Mouse (Mus musculus) stomach, adult 2 months (tissue): ENCODE data around the gene Ankrd39. TPM values are rescaled to one million over a fixed set of nuclear protein-coding genes. Genes with fewer than 3 reads are reported as not detected.

Source experiments
- polyA plus RNA-seq: library from polyadenylated mRNA; depleted of rRNA; stranded (reverse); fragments of >200 nt; gene quantifications from 2 replicates; pipeline ENCODE4 v1.2.3, GENCODE M21; 2012; rRNA removed

Ankrd39 gene
- 9.3 and 13.7 TPM in 2 replicates for polyA plus RNA-seq

DNA sequence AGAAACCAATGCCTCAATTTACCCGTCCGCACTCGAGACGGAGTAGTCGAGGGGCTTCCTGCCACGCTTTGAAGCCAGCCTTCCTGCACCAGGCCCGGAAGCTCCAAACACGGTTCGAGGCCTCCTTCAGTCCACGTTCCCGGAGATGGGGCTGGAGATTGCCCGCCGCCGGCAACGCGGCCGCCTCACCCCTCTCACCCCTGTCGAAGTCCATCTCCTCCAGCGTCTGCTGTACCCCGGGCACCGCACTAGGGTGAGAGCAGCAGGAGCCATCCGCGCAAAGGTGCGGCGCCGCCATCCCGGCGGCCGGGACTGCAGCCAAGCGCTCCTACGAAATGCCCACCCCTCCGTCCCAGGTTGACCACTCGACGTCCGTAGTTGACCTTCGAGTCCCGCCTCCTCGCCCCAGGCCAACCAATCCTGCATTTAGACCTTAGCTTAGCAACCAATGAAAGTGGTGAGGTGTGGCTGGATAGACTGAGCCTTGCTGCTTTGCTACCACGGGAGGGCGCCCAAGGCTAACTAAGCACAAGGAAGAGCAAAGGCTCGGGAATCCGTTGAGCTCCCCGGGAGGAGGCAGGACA is at the start of gene Ankrd39:
TSS of gene Ankrd39 (minus strand) at position 558 of the 584 bp plus-strand sequence.

DNA sequence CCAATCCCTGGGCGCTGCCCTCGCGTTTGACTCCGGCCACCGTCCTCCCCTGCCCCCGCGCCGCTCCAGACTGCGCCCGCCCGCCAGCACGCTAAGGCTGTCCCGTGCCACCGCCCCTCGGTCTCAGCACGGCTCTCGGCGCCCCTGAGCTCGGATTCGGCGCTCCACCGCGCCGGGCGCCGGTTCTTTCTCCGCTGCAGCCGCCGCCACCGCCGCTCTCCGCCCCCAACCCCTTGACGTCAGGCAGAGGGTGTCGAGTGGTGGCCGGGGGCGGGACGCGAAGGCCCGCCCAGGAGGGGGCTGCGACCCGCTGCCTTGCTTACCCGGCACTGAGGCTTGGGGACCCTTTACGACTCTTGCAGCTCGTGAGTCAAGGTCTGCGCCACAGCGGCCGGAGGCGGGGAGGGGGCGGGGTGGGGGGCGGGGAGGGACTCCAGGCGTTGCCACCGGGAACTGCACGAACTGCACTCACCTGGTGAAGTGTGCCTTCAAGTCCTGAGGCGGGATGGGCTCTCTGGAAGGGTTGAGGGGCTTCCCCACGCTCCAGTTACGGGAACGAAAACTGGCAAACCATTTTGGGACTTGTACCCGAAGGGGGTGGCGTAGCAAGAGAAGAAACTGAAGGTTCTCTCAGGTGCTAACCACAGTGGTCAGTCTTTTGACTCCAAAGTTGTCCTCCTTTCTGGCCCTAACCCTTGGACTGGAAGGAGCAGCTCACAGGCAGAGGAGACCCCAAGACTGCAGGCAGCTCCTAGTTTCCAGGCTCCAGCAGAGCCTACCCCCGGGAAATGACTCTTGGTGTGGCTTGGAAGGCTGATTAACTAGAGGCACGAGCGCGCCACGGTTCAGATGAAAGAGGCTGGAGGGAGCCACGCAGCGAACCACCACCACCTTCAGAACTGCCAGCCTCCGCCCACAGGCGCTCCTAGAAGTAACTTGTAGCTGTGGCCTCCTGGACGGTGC is 11.1 kb upstream of the Ankrd39 start, which contains the start of gene Sema4c:
TSS of gene Sema4c (minus strand) at position 319 of the 963 bp plus-strand sequence.

DNA sequence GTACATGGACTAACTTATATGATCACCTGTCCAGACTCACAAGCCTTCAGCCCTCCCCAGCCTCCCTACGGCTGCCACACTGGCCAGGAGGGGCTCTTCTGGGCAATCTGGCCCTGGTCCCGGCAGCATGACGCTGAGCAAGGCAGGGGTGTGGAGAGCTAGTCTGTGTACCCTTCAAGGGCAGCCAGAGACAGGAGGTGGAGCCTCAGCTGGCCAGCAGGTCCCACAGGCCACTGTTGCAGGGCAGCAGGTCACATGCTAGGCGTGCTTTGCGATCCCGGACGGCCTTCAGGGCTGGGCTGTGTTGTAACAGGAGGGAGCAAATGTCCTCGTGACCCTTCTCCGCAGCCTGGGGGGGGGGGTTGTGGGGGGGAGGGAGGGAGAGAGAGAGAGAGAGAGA is 8.1 kb downstream of the Ankrd39 start, which contains the start of gene Gm42417:
TSS of gene Gm42417 (minus strand) at position 244 of the 400 bp plus-strand sequence.

DNA sequence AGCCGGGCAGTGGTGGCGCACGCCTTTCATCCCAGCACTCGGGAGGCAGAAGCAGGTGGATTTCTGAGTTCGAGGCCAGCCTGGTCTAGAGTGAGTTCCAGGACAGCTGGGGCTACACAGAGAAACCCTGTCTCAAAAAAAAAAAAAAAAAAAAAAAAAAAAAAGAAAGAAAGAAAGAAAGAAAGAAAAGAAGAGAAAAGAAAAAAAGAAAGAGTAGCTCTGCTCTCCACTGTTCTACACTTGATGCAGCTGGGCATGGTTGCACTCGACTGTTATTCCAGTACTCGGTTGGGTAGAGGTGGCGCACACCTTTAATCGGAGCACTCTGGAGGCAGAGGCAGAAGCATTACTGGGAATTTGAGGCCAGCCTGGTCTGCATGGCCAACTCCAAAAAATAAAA is 10.5 kb downstream of the Ankrd39 start, which contains the start of gene Ankrd23:
TSS of gene Ankrd23 (minus strand) at position 101 of the 400 bp plus-strand sequence.

DNA sequence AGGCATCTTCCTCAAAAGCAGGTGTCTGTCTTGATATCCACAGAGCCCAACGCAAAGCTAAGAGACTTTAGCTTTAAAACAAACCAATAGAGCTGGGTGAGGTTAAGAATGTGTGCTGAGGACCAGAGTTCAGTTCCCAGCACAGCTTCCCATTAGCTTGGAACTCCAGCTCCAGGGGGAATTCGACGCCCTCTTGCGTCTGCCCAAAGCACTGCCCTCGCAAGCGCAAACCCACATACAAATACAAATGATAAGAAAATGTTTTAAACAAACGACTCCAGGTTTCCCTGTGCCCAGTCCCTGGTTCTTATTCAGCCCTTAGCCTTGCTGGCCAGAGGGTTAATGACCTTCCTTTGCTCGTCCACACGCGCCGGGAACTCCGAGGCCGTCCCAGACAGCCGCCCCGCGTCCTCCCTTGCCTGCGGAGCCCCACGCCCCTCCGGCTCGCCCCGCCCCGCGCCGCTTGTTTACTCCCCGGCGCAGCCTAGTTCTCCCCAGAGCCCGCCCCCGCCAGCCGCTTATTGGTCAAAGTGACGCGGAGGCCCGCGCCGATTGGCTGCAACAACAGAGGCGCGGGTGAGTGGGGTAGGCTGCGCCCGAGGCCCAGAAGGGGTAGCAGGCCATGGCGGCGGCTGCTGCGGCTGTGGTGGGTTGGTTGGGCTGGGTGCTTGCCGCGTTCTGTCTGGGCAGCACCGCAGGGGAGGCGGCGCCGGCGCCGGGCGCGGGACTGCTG is 35.8 kb downstream of the Ankrd39 start, which contains the start of gene Cnnm3:
TSS of gene Cnnm3 (plus strand) at position 579 of the 733 bp plus-strand sequence.

Other genes starting within 250 kb of the Ankrd39 start
- gene Arid5a, start 239.7 kb downstream of the Ankrd39 start, polyA plus RNA-seq: 3.7 and 4.1 TPM in 2 replicates
- 12.1 and 14.6 TPM in 2 replicates for gene Kansl3, start 178.3 kb downstream of the Ankrd39 start, polyA plus RNA-seq
- 0.03 TPM in 1 of 2 replicates, not detected in the other for gene Fer1l5, start 175.2 kb downstream of the Ankrd39 start, polyA plus RNA-seq
- 2.5 and 3.7 TPM in 2 replicates for gene Lman2l, start 102.2 kb downstream of the Ankrd39 start, polyA plus RNA-seq
- gene Cnnm4, start 75.8 kb downstream of the Ankrd39 start, polyA plus RNA-seq: 16.8 and 16.9 TPM in 2 replicates
- 13.4 and 15.0 TPM in 2 replicates for gene Cnnm3, start 35.6 kb downstream of the Ankrd39 start, polyA plus RNA-seq
- gene Ankrd23, start 10.6 kb downstream of the Ankrd39 start, polyA plus RNA-seq: 12.4 and 16.9 TPM in 2 replicates
- not detected in 2 replicates for gene Gm42417, start 8.0 kb downstream of the Ankrd39 start, polyA plus RNA-seq
- 5.6 and 8.1 TPM in 2 replicates for gene Sema4c, start 10.9 kb upstream of the Ankrd39 start, polyA plus RNA-seq
- 1.00 and 1.7 TPM in 2 replicates for gene Fam178b, start 135.7 kb upstream of the Ankrd39 start, polyA plus RNA-seq
- gene Cox5b, start 144.0 kb upstream of the Ankrd39 start, polyA plus RNA-seq: 494 and 615 TPM in 2 replicates
- gene 4933424G06Rik, start 162.7 kb upstream of the Ankrd39 start, polyA plus RNA-seq: 0.06 TPM in 1 of 2 replicates, not detected in the other
- 67.2 and 68.8 TPM in 2 replicates for gene Actr1b, start 167.0 kb upstream of the Ankrd39 start, polyA plus RNA-seq
- gene Zap70, start 214.4 kb upstream of the Ankrd39 start, polyA plus RNA-seq: 0.52 and 1.1 TPM in 2 replicates